Mouse (Mus musculus): ENCODE results near the gene Prkar1b.

Gene Prkar1b

DNA sequence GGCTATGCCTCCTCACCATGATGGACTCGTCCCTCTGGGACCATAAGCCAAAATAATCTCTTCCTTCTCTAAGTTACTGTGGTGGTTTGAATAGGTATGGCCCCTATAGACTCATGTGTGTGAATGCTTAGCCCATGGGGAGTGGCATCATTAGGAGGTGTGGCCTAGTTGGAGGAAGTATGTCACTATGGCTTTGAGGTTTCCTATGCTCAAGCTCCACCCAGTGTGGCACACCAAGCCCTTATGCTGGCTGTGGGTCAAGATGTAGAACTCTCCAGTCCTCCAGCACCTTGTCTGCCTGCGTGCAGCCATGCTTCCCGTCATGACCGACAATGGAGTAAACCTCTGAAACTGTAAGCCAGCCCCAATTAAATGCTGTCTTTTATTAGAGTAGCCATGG is 4.1 kb downstream of the Prkar1b start:
- no peak for DNase-seq (ENCODE audit: low spot score)

DNA sequence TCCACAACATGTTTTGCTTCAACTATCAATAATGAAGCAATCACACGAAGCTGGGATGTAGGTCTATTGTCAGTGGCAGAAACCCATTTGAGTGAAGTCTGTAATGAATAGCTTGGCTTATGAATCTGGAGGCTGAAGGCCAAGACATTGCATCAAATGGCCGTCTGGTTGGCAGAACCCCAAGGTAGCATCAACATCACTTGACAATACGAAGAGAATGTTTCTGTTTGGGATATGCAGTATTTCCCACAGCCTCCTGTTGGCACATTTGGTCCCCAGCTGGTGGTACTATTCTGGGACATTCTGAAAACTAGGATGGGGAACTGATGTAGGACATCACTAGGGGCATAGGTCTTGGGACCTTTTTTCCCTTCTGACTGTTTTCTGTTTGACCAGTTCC is 5.9 kb downstream of the Prkar1b start:
- no peak for DNase-seq (ENCODE audit: low spot score)

DNA sequence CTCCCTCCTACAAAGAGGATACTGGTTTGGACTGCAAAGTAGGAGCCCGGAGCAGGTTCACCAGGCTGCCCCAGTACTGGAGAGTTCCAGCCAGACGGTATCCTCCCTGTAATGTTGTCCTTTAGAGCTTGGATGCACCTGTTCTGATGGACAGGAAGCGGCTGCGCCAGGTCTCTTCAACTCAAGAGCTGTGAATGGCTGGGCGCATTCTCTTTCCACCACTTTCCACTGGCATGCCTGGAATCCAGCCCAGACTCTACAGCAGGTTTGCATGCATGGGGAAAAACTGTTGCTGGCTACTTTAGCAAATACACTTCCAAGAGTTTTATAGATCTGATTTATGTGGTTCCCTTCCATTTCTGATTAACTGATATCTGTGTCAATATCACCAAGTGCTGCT is 8.5 kb downstream of the Prkar1b start:
- no peak for DNase-seq (ENCODE audit: low spot score)

DNA sequence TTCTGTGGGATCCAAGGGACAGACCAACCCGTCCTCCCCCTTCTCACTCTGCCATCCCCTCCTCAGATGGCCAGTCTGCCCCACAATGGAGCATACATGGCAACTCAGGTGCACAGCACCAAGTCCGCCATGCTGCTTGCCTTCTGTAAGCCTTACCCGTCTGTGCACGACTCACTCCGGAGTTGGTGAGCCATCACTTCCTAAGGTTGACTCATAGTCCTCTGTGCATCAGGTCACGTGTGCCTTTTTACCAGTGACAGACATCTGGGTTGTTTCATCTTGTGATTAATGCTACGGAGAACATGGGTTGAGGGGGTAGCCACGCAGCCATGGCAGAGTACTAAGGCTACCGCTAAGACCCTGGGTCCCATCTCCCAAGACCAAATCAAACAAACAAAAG is 9.2 kb downstream of the Prkar1b start:
- no peak for DNase-seq (ENCODE audit: low spot score)

DNA sequence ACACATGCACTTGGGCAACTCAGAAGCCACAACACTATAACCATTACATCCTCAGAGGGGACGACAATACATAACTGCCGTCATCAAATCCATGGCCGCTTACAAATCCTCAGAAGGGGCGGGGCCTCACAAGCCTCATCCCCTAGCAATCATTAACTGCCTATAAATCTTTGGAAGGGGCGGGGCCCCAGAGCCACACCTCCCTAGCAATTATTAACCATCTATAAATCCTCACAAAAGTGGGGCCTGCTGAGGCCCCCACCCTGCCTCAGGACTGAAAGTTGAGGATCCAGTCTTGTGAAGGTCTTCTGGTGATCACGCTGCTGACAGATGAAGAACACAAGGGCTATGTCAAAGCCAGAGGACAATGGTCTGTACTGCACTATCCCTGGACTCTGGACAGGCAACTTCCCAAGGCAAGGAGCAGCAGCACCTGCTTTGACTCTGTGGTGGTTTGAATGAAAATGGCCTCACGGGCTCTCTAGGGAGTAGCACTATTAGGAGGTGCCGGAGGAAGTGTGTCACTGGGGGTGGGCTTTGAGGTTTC is 10.8 kb downstream of the Prkar1b start:
- DNase-seq (ENCODE audit: low spot score), result no peak

DNA sequence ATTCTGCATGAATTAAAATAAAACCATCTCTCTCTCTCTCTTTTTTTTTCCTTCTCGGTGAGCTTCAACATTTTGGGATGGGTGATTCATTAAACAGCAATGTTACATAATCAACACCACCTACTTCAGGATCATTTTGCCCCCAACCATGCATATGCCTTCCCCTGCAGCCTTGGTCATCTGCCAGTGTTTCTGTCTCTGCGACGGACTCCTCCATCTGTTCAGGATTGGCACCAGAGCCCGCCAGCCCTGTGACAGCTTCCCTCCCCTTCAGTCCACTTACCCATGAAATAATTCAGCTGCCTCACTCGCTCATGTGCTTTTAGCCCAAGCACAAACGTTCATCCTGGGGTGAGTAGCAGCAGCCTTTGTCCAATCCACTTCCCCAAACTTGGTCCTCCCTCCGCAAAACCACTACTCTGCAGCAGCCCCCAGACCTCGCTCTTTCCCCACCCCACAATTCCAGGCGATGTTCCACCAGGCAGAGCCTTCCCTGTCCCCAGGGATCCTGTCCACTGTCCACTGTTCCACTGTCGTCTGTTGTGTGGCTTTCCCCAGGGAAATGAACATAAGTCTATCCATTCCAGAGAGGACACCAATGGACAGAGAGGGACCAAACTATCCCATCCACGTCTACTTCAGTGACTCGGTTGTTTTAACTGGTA is 11.4 kb downstream of the Prkar1b start:
- peak; percentile 24 for DNase-seq (ENCODE audit: low spot score)

DNA sequence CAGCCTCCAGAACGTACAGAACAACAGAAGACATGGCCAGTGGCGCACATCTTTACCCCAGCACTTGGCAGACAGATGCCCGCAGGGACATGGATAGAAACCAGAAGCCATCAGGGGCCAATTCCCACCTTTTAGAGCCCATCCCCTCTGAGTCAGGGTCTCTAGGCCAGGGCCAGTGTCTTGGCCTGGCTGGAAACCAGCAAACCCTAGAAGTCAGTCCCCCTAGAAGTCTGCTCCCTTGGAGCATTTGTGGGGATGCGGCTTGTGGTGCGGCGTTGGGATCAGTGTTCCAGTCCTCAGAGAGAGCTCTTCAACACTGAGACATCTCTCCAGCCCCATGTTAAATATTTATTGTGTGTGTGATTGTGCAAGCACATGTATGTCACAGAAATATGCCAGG is 12.6 kb downstream of the Prkar1b start:
- no peak for DNase-seq (ENCODE audit: low spot score)

DNA sequence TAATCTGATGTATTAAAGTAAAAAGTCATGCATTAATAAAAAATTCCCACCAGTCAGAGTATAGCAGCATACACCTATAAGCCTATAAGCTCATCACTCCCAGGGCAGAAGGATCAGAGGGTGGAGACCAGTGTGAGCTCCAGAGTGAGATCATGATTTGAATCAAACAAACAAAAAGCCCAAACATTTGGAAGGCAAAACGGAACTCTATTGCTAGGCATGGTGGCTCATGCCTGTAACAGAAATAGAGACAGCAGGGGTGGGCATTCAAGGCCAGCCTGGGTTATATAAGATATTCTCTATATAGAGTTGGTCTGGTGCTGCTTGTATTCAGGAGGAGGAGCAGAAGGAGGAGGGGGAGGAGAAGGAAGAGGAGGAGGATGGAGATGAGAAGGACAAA is 13.5 kb downstream of the Prkar1b start:
- no peak for DNase-seq (ENCODE audit: low spot score)

DNA sequence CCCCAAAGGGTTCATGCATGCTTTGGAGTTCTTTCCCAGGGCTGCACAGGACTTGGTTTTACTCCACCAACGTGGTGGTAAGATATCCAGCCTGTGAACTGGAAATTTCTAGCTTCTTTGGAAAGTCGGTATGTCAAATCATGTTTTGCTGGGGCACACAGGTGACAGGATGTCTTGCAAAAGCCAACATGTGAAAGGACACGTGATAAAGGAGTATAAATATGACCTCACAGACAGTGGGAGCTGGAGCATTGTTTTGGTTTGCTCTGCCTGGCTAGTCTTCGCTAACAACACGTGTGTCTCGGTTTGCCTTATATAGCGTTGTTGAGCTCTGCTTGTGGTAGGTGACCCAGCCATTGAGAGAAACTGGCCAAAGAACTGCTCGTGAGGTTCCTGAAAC is 15.3 kb downstream of the Prkar1b start:
- no peak for DNase-seq (ENCODE audit: low spot score)

DNA sequence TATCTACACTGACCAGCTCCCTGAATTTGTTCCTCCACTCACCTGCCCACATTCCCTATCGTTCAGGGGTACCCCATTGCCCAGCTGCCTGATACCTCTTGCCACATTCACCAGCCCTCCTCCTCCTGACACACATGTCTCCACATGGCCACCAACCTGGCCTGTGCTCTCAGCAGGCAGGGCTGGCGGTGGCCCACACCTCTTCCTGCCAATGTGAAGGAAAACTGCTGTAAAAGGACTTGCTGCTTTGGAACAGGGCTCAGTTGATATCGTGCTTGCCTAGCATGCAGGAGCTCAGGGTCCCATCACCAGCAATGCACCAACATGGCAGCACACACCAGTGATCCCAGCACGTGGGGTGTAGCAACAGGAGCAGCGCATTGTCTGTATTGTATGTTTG is 19.4 kb downstream of the Prkar1b start:
- DNase-seq (ENCODE audit: low spot score), result no peak

DNA sequence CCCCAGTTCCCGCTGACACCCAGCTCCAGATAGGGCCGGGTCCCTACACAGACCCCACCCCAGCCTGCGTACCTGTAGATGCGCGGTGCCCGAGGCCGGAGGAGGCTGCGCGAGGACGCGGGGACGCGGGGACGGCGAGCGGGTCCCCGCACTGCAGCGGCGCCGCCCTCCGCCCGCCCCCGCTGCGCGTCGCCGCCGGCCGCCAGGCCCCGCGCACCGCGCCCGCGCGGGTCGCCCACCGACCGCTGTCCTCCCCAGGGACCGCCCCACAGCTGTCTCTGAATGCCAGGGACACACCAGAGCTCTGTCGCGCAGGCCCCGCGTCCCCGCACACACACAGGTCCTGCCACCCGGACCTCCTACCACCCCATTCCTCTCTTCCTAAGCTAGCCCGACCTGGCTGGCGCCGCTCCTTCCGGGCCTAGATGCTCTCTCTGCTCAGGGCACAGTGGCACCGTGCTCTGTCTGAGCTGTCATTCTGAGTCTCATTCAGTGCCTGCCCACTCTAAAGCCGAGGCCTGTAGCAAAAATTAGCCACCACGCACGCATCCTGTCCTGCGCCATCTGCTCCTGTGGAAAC is 20.1 kb downstream of the Prkar1b start:
- no peak for DNase-seq (ENCODE audit: low spot score)

DNA sequence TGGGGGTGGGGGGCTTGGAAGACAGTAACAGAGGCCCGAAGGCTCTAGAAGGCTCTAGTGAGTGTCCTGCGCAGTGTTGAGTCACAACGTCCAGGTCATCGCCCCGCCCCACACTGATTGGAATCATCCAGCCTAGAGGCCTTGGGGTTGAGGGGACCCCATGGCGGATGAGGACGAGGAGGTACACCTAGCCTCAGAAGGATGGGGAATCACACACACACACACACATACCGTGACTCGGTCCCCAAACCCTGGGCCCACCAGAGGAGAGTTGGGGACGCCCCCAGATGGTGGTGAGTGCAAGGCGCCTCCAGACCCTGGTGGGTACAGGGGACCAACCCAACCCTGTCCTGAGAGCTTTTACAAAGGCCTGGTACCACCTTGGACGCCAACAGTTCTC is 20.7 kb downstream of the Prkar1b start:
- peak; percentile 31 for DNase-seq (ENCODE audit: low spot score)

DNA sequence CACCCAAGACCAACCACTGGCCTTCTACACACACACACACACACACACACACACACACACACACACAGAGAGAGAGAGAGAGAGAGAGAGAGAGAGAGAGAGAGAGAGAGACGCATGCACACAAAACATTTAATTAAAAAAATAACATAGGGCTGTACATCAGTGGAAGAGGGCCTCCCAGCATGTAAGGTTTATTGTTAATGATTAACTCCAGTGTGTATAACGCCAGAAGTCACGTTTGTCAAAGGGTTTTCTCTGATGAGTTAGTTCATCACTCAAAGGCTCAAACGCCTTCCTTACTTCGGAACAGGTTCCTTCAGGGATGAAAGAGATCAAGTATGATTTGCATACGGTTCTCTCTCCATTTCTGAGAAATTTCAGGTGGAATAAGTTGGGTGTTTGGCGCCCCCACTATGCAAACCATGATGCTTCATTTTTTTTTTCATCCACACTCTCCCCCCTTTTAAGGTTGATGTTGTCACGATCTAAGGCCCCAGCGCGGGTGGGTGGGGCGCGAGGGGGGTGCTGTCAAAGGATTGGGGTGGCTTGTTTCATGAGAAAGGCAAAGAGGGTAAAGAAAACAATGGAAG is 21.2 kb downstream of the Prkar1b start:
- no peak for DNase-seq (ENCODE audit: low spot score)

DNA sequence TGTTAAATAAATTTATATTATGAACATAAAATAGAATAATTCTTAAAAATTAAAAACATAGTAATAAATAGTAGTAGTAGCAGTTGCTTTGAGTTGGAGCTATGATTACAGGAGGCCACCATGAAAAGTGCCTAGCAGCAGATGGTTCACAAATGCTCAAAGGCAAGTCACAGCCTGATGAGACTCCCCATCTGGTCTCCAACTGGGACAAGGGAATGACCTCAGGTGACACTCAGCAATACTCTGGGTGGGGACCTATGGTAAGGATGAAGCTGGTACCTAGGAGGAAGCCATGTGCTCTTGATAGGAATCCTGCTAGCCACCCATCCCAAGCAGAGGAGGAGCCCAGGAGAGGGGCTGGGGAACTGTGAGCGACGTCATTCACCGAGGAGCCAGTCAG is 24.1 kb downstream of the Prkar1b start:
- no peak for DNase-seq (ENCODE audit: low spot score)

DNA sequence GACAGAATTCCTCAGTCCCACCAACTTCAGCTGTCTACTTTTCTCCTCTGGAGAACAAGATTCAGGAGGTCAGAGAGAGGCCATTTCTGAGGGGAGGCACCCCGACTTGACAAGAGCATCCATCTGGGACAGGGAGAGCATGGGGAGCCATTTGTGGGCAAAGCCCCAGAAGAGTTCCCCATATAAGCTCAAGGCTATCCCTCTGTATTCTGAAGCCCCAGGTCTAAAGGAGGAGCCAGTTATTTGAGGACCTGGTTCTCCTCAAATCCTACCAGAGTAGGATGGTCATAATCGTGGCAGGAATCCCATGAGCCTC is 30.9 kb downstream of the Prkar1b start:
- DNase-seq (ENCODE audit: low spot score), result no peak

DNA sequence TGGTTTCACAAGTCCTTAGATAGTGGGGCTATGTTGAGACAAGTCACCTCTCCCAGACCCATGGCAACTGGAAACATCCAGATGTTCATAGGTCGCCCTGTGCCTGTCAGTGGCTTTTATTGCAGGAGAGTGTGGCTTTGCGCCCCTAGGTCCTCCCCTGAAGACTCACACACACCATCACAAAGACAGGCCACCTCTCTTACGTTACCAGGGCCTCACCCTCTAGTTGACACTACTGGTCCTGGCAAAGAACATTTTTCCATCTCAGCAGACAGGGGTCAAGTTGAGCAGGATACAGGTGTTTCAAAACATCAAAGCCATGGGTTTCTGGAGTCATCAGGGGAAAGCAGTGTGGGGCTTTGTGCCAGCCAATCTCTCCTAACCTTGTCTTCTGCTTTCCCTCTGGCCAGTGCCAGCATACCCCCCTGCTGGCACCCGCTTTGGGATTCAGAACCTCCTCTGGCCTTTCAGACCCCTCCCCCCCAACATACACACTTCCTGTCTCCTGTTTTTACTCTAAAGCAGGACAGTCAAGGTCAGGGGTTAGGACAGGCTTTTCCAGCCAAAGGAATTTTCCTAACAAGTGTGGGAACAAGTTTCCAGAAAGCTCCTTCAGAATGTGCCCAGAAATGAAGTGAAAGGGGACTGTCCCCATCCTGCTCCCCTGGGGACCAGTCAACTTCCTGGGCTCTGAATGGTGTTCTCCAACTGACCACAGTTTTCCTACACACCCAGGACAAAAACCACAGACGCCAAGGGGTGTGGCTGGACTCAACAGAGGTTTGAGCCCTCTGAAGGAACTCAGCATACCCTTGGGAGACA is 31.5 kb downstream of the Prkar1b start:
- DNase-seq (ENCODE audit: low spot score), result no peak

DNA sequence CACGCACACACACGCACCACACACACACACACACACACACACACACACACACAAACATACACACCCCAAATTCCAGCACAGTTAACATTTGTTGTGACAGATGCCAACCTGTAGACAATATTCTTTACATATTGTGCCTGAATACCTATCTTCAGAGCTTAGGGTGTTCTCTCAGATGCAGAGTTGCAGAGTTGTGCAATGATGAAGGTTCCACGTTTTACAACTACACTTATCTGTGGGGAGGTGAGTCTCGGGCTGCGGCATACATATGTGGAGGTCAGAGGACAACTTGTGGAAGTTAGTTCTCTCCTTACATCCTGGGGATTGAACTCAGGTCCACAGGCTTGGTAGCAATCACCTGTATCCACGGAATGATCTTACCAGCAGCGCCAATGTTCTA is 34.3 kb downstream of the Prkar1b start:
- no peak for DNase-seq (ENCODE audit: low spot score)

DNA sequence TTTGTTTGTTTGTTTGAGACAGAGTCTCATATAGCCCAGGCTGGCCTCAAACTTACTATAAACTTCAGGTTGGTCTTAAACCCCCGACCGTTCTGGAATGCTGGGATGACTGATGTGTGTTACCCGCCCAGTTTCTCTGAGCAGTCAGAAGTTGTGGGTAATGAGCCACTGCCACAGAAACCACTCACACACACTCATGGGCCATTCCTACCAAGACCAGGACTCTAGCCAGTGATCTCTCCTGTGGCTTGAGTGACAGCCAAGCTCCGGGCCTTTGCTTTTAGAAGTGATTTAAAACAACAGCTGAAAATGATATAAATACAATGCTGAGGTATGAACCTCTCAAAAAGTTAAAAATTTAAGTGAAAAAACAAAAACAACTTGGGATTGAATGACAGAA is 34.9 kb downstream of the Prkar1b start:
- DNase-seq (ENCODE audit: low spot score), result no peak

DNA sequence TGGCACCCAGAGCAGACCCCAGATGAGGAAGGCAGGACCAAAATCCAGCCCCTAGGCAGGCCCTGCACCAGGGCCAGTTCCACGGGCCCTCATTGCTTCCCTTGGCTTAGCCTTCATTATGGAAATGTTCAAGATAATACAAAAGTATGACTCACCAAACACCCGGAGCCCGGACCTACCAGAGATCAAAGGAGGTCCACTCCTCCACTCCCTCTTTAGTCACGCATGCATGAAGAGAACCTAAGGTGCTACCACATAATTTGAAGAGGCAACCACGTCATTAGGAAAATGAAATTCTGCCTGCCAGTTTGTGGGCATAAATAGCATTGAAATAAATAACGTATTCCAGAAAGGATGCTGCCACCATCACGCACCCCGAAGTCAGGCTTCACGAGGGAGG is 37.4 kb downstream of the Prkar1b start:
- DNase-seq (ENCODE audit: low spot score), result no peak

DNA sequence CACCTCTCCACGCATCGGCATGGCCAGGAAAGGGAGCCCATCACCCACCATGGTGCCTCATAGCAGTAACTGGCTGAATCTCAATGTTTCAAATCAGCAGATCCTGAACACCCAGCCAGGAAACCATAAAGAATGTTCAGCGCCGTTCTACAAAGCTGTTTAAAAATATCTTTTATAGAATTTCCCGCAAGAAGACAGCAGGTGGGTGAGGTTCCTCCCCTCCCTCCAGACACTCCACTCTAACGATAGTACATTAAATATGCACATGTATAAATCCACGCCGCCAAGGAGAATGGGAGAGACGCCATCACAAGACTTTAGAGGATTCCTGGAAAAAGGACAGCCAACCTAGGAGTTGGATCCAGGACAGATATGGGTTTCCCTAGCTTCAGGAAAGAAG is 37.8 kb downstream of the Prkar1b start:
- DNase-seq (ENCODE audit: low spot score), result no peak

DNA sequence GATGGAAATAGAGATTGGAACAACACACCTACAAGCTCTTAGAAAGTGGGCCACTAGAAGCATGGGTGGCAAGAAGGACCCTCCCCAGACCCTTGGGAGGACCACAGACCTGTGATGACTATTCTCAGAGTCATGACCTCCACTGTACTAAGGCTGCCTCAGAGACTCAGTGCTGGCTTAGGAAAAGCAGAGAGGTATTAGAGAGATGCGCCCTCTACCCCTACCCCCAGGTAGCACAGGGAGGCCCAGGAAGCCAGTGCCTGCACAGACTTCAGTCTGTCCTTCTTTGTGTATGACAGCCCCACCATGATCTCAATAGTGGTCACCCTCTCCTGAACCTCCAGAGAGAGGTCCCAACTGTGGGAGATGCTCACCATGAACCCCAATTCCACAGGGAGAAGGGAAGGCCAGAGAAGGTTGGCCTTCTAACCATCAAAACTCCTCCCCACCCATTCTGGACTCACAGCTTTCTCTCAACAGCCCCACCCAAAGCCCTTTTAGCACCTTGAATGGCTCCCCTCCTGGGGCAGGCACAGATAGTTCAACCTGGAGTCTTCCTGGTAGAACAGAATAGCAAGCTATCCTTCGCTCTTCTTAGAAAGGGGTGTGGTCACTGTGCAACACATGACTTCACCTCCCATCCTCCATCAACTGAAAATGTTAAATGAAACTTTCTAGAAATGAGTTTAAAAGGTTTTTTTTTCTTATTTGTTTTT is 39.5 kb downstream of the Prkar1b start:
- no peak for DNase-seq (ENCODE audit: low spot score)

DNA sequence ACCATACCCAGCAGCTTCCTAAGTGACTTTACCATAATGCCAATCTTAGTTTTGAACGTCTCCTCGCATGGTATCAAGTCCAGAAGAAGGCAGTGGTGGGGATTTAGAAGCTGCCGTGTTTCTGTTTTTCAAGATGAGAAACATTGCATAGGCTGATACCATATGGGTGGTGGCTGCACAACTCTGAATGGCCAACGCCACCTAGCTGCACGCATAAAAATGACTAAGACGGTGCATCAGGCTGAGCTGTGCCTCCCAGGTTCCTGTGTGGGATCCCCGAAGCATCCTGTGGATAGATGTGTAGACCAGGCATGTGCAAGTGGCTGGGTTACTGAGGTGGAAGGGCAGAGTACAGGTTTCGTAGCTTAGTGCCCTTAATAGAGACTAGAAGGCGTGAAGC is 42.0 kb downstream of the Prkar1b start:
- no peak for DNase-seq (ENCODE audit: low spot score)

Measured in urinary bladder, postnatal 14 days (tissue).